In the genomic region with DNA sequence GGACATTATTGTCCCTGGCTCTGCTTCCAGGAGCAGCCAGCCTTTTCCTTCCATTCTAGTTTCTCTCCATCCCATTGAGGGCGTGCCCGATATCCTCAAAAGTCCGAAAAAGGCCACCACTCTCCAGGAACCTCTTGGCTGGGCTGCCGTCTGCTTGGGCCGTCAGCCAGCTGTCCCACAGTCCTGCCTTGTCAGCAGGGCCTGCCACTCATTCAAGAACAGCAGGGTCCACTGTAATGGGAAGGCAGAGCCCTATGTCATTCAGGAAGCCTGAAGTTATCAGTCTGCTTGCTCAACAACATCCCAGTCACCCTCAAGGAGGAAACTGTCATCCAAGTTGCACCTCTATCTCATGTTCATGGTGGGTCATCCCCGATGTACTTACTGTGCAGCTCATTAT, we compare ENCODE assay signal across 12 mouse cellular contexts.
DNase-seq lines count a peak whose midpoint lies in the region; ATAC-seq and TF ChIP-seq lines count a peak whose summit lies in the region.
"Had no signal": no experiment of that assay in that cellular context is flagged by ENCODE, and none has a peak within 500 bp of the region (broad histone marks: within the 10 kb centered on the region; RNA-seq: fewer than 3 reads in every experiment).

No protein-coding gene starts in this region.

- ATAC-seq in kidney, embryonic 15.5 days (replicated peaks; ENCODE audit: low FRiP score): no peak
- peak; percentile 83 for ATAC-seq in heart, postnatal 0 days (ENCODE audit: insufficient read depth, low read depth)
- ATAC-seq: liver, embryonic 12.5 days had no signal

- H3K9ac ChIP-seq in kidney, embryonic 15.5 days: no peak overlapping the region
- no peak overlapping the region for H3K9ac ChIP-seq in heart, postnatal 0 days (replicated peaks; ENCODE audit: low read depth, low read length)
- H3K9ac ChIP-seq: liver, embryonic 12.5 days; stomach, embryonic 15.5 days had no signal

- no peak overlapping the region for H3K27ac ChIP-seq in kidney, embryonic 15.5 days
- H3K27ac ChIP-seq in heart, postnatal 0 days (ENCODE audit: low read depth): peak overlapping the region; percentile 48
- H3K27ac ChIP-seq: liver, embryonic 12.5 days; stomach, embryonic 15.5 days had no signal

- H3K4me3 ChIP-seq in kidney, embryonic 15.5 days (replicated peaks): no peak overlapping the region
- H3K4me3 ChIP-seq in heart, postnatal 0 days (ENCODE audit: low read depth, low read length): no peak overlapping the region
- H3K4me3 ChIP-seq: liver, embryonic 12.5 days; myocyte; stomach, embryonic 15.5 days had no signal

- H3K9me3 ChIP-seq in kidney, embryonic 15.5 days (replicated peaks): no peaks in the 10 kb centered on the region
- H3K9me3 ChIP-seq in heart, postnatal 0 days (replicated peaks; ENCODE audit: control insufficient read depth, low read length): no peaks in the 10 kb centered on the region; the same call in 1 of the 2 replicates
- H3K9me3 ChIP-seq: liver, embryonic 12.5 days; stomach, embryonic 15.5 days had no signal

- no peaks in the 10 kb centered on the region for H3K4me1 ChIP-seq in kidney, embryonic 15.5 days
- H3K4me1 ChIP-seq in heart, postnatal 0 days (ENCODE audit: control insufficient read depth, insufficient read depth): peaks cover 13% of the 10 kb centered on the region
- H3K4me1 ChIP-seq: liver, embryonic 12.5 days; stomach, embryonic 15.5 days had no signal

- H3K27me3 ChIP-seq in kidney, embryonic 15.5 days: no peaks in the 10 kb centered on the region
- no peaks in the 10 kb centered on the region for H3K27me3 ChIP-seq in heart, postnatal 0 days (ENCODE audit: control insufficient read depth, insufficient read depth, low read length)
- H3K27me3 ChIP-seq: liver, embryonic 12.5 days; stomach, embryonic 15.5 days had no signal

- TF ChIP-seq EP300 in heart, postnatal 0 days (IDR thresholded peaks at IDR 0.05; ENCODE audit: low read depth): no peak

- no peak for TF ChIP-seq CTCF in heart, postnatal 0 days (IDR thresholded peaks at IDR 0.05; ENCODE audit: low read depth)

- H3K36me3 ChIP-seq in kidney, embryonic 15.5 days: no peaks in the 10 kb centered on the region
- H3K36me3 ChIP-seq in heart, postnatal 0 days (replicated peaks; ENCODE audit: control insufficient read depth, insufficient read depth, low read length): no peaks in the 10 kb centered on the region
- H3K36me3 ChIP-seq: liver, embryonic 12.5 days; stomach, embryonic 15.5 days had no signal

- 72% methylated on average over 6 of the region's 6 CpGs for WGBS in kidney, embryonic 15.5 days
- 8% methylated on average over 6 of the region's 6 CpGs for WGBS in heart, postnatal 0 days

- no peak overlapping the region for H3K4me2 ChIP-seq in kidney, embryonic 15.5 days
- no peak overlapping the region for H3K4me2 ChIP-seq in heart, postnatal 0 days (ENCODE audit: low read depth, low read length)
- H3K4me2 ChIP-seq: liver, embryonic 12.5 days; stomach, embryonic 15.5 days had no signal

- DNase-seq in adrenal gland, postnatal 10 days: peak; percentile 55
- DNase-seq in adrenal gland, adult 18-20 months (ENCODE audit: low spot score in 2 of 2): no peak
- DNase-seq in kidney, postnatal 10 days: peak; percentile 34
- DNase-seq in cerebellum, postnatal 36 days: peak; percentile 34 to 46
- peak; percentile 61 for DNase-seq in heart, postnatal 0 days (ENCODE audit: low spot score)
- no peak for DNase-seq in thymus, postnatal 10 days (ENCODE audit: low spot score in 2 of 2)
- DNase-seq in embryo, embryonic 9.5 days (ENCODE audit: extremely low spot score): no peak
- DNase-seq: retina, postnatal 1 day had no signal

Comparison
In these comparisons a context has a peak if more than half of its experiments do, and no peak if none do; other contexts are left out.
1. DNase-seq: peak in adrenal gland, postnatal 10 days (single experiment), kidney, postnatal 10 days (single experiment), cerebellum, postnatal 36 days (2 of 2) and heart, postnatal 0 days (single experiment); none in adrenal gland, adult 18-20 months (0 of 2), thymus, postnatal 10 days (0 of 2) and embryo, embryonic 9.5 days (single experiment).